Mouse (Mus musculus) mouse embryonic stem cell (cell line): Measurements from ENCODE around the gene Card6.

Experiments used
- in situ Hi-C, 2 experiments: fragments of 300-500 bp; cut with MboI; formaldehyde crosslinking; loops; 1 replicate in 1 of 2; 3 replicates in 1 of 2; pipeline ENCODE4 v1.14.3; 2019 to 2020; ENCODE audit warnings: low sequenced_read_pairs in 2 of 2, low pct_unique_long_range_greater_than_20kb in 1 of 2, mixed read lengths in 1 of 2; ENCODE audit not compliant: unreplicated experiment in 1 of 2

Card6 gene

DNA sequence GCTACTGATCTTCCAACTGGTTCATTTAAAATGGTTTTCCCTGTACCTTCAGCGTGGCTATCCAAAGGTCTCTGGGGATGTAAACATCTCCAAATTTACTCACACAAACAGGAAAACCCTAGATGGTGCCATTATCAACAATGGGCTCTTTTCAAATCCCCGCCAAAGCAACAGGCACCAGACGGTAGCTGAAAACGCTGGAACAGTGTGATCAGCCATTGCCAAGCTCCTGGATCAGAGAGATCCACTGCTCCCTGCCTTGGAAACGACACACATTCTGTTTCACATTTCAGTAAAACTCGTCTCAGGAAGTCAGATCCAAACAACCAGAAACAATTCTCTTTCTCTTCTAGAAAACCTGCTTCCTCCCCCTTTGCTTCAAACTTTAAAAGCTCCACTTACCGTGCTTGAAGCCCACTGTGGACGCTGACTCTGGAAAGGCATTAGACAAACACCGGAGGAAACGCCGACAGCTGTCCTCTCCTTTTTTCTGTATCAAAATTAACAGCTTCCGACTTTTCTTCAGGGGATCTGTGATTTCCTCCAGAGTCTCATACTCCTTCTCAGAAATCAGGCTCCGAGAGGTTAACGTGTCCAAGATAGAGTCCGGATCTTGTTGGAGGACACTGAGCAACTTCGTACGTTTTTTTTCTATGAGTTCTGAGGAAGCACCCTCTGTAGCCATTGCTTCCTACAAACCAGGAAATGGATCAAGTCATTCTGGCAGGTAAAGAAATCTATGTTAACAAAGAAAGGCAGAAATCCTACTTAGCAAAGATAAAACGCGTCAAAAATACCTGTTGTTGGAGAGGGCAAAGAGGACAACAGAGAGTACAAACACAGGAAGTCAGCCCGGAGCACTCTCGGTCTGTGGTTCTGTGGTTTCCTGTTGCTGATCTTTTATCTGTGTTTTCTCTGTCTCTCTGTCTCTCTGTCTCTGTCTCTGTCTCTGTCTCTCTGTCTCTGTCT is at the start of gene Card6:
TSS of gene Card6 (minus strand) at position 854 of the 969 bp plus-strand sequence.
- in situ Hi-C loops: loop anchor here in 1 of 2 experiments (25.0 kb wide), 1 partner anchor 1121 kb away; the partner anchor contains the start of genes AW549877 and Fbxo4

DNA sequence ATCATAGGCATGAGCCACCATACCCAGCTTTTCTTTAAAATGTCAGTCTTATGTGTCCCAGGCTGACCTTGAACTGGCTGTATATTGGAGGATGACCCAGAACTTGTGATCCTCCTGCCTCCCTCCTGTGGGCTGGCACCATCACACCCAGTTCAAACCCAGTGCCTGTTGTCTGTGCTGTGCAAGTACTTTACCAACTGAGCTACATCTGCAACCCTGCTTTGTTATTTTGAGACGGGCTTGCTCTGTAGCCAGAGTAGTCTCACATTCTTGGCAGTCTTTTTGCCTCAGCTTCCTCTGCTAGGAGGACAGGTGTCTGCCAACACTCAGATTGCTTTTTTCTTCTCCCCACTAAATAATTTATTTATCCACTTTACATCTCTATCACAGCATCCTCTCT is 49.0 kb upstream of the Card6 start:
- in situ Hi-C loops: no loop called here

DNA sequence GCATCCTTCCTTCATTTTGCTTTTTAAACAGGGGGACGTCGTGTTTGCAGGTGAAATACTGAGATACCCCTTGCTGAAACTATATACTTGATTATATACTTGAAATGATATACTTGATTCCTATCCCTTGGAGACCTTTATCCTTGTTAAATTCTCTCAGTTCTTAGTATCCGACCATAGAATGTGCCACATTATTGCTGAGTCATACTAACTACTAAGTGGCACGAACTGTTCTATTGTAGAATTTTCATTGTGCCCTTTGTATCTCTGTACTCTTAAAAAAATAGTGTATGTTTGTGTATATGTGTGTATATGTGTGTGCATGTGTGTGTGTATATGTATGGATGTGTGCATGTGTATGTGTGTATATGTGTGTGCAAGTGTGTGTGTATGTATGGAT is 48.0 kb upstream of the Card6 start:
- in situ Hi-C loops: no loop called here

DNA sequence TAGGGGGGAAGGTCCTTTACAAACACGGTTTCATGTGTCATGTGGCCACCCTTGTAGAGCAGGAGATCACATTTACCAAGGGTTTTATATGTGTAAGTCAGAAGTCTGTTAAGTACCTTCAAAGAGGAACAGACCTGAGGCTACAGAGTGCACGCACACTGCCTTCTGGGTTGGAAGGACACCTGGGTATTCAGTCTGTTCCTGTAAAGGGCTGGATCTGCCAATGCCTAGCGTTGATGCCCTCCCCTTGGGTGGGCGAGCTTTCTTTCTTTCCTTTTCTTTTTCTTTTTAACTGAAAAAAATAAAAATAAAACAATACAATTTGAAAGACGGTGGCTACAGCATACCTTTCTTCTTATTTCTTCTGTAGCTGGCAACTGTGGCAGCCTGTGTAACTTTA is 46.8 kb upstream of the Card6 start:
- in situ Hi-C loops: no loop called here

DNA sequence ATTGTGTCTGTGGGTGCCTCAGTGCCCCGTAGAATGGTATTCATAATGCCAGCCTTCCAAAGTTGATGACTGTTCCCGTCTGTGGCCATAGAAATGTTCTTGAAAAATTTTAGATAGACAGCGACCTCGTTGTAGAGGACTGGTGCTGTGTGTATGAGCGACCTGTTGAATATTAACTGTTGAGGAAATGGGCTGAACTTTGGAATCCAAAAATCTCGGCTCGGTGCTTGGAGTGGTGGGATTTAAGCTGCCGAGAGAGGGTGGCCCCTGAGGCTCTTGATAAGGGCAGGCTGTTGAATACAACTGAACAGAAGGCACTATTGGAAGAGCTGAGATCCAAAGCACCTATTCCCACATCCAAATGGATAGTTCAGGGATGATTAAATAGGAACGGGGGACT is 46.3 kb upstream of the Card6 start:
- in situ Hi-C loops: no loop called here

DNA sequence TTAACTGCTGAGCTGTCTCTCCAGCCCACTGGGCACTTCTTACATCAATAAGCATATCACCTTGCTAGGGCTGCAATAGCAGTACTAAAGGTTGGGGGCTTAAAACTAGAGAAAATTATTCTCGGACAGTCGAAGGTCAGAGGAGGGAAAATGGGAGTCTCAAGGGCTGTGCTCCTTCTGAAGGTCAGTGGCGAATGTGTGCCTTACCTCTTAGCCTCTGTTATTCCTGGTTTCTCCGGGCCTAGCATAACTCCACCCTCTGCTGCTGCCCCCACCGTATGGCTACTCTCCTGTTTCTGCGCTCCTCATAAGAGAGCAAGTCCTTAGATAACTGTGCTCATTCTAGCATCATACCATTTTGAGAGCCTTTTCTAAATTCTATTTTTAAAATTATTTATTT is 43.8 kb upstream of the Card6 start:
- in situ Hi-C loops: no loop called here

DNA sequence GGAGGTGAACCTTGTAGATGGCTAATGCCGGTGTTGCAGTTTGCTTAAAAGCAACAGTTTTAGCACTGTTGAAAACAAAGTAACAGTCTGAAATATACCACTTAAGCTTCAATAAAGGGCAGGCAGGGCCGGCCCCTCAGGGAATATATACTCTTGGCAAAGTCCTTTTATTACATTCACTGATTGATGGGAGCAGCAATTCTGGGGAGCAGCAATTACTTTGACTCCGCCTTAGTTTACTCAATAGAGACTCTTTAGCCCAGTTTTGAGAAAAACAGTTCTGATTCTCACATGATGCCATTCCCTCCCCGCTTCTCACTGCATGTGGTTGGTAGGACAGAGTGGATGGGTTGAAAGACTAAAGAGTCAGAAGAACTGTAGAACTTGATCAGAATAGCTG is 40.8 kb upstream of the Card6 start:
- in situ Hi-C loops: loop anchor here in 1 of 2 experiments (25.0 kb wide), 1 partner anchor 888 kb away; no protein-coding TSS in a partner anchor

DNA sequence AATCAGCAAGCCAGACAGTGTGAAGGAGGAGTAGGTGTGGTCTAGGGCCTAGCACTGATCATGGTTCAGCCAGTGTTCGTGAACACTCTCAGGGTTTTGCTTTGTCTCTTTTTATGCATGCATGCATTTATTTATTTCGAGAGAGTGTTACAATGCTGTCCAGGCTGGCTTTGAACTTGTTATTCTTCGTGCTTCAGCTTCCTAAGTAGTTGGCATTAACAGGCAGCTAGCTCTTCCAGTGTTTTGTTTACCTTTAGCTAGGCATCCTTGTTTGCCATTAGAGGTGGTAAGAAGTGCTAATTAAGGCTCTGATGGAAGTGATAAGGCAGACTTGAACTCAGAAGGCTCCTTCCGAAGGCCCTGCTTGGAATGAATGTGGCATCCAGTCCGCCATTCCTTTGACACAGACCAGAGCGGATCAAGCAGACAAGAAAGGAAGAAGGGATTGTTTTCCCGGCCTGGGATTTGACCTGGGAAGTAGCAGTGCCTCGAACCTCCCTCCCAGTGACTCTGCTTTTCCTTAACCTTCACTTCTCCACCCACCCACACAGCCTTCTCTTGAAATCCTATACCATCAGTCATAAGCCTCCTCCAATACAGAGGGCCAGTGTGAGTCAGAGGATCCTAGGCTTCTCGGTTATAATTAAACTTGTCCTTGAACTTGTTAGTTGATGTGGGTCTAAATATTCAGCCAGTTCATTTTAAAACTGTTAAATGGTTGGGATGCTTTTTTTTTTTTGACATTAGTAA is 37.0 kb upstream of the Card6 start:
- in situ Hi-C loops: loop anchor here in 1 of 2 experiments (25.0 kb wide), 1 partner anchor 892 kb away; no protein-coding TSS in a partner anchor

DNA sequence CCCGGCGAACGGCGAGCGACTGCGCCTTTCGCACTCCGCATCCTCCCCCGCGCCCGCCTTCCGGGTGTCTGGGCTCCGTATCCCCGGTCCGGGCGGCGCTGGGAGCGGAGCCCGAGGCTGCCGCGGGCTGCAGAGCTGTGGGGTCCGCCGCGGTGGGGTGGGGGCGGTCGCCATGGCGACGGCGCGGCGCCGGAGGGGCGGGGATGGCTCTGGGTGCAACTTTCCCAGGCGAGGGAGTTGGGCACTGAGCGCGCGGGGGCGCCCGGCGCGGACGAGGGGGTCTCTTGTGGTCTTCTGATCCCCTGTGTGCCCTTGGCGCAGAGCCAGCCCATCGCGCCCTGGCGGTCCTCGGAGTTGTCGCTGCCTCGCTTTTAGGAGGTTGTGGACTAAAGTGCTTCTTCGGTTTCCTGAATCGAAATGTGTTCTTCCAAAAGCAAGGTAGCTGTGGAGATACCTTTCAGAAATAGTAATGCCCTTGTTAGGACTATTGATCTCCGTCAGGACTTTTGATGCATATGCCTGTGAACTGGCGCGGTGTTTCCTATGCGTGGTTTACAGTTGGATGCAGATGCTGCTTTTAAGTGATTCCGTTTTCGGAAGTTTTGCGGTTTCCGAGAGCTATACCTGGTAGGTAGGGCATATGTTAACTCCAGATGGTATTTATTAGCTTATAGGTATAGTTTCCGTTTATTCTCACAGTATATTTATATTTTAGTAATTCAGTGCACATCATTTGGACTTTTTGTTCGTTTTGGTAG is 35.9 kb upstream of the Card6 start:
- in situ Hi-C loops: loop anchor here in 1 of 2 experiments (25.0 kb wide), 1 partner anchor 893 kb away; no protein-coding TSS in a partner anchor

DNA sequence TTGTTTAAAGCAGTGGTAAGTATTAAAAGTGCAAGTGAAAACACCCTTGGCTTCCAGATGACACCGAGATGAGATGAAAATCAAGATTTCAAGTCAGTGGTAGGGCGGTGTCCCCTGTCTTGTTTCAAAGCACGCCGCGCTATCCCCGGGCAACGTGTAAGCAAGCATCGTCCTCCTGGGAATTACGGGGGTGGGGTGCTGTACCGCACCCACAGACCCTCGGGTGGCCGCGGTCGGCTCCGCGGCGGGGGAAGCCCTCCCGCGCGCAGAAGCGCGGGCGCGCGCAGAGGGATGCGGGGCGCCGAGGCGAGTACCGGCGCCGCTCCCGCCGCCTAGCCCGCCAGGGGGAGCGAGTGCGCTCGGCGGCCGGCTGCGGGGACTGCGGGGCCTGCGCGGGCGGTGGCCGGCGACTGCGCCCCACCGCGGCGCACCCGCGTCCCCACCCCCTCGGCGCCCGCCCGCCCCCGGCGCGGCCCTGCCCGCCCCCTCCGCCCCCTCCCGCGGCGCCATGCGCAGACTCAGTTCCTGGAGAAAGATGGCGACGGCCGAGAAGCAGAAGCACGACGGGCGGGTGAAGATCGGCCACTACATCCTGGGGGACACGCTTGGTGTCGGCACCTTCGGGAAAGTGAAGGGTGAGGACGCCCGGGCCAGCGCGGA is 35.2 kb upstream of the Card6 start, which contains the start of gene Prkaa1:
TSS of gene Prkaa1 (plus strand) at position 501 of the 660 bp plus-strand sequence.
- in situ Hi-C loops: loop anchor here in 1 of 2 experiments (25.0 kb wide), 1 partner anchor 894 kb away; no protein-coding TSS in a partner anchor

DNA sequence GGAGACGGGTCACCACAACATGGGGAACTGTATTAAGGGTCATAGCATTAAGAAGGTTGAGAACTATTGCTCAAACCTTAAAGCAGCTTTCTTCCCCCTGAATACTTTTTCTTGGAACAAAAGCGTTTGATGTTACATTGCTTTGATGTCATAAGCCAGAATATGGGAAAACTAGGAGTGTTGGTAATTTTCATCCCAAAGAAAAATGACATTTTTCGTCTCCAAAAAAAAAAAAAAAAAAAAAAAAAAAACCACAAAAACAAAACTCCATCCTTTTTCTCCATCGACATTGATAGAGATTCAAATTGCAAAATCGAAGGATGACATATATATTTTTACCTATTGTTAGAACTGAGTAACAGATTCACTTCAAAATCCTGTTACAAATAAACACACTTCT is 34.4 kb upstream of the Card6 start:
- in situ Hi-C loops: loop anchor here in 1 of 2 experiments (25.0 kb wide), 1 partner anchor 895 kb away; no protein-coding TSS in a partner anchor

DNA sequence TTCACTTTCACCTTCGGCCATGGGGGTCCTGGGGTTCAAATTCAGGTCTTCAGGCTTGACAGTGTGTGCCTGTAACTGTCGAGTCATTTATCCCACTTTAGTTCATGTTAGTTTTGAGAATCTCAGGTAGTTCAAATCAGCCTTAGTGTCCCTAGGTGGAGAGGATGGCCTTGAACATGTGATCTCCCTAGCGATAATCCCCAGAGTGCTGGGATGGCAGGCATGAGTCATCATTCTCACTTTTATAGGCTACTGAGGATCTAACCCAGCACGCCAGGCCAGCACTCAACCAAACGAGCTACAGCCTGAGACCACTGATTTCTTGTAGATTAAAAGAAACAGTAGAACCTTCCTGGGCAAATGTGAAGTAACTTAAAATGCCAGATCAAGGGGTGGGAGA is 33.7 kb upstream of the Card6 start:
- in situ Hi-C loops: loop anchor here in 1 of 2 experiments (25.0 kb wide), 1 partner anchor 895 kb away; no protein-coding TSS in a partner anchor

DNA sequence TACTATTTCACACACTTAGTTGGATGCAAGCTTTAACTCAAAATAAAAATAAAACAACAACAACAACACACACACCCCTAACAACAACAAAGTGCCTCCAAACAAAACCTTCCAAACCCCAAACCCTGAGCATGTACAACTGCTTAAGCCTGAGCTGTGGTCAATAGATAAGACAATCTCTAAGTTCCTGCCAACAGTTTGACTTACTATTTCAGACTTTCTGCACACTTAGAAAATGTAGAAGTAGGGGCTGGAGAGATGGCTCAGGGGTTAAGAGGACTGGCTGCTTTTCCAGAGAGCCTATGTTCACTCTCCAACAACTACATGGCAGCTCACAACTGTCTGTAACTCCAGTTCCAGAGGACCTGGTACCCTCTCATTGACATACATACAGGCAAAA is 32.0 kb upstream of the Card6 start:
- in situ Hi-C loops: loop anchor here in 1 of 2 experiments (25.0 kb wide), 1 partner anchor 897 kb away; no protein-coding TSS in a partner anchor

DNA sequence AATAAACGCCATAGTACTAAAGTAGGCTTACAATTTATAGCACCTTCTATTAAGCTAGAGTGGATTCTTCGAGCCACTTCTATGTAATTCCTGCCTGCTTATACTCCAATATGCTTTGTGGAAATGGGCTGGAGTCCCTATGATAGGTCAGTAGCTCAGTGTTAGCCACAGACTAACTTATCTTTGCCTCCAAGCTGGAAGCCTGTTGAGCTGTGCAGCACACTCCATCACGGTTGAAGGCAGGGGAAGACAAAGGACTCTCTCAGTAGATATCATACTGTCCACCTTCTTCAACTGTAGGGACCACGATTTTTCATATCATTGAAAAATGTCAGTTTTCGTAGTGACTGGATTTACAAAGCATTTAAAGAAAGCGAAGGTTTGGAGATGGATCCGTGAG is 31.5 kb upstream of the Card6 start:
- in situ Hi-C loops: loop anchor here in 1 of 2 experiments (25.0 kb wide), 1 partner anchor 897 kb away; no protein-coding TSS in a partner anchor

DNA sequence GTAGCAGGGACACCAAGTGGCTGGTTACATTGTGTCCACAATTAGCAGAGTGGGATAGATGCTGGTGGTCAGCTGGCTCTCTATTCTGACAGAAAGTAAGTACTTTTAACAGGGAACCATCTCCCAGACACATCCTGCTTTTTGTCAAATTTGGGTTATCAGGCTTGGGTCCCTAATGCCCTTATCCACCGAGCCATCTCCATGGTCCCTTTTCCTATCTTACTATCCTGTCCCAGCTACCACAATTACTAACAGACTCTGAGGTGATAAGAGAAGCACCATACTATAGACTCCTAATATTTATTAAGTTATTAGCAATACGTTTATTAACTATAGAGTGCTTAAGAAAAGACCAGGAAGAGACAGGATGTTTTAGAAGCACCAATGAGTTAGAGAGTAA is 31.0 kb upstream of the Card6 start:
- in situ Hi-C loops: loop anchor here in 1 of 2 experiments (25.0 kb wide), 1 partner anchor 898 kb away; no protein-coding TSS in a partner anchor

DNA sequence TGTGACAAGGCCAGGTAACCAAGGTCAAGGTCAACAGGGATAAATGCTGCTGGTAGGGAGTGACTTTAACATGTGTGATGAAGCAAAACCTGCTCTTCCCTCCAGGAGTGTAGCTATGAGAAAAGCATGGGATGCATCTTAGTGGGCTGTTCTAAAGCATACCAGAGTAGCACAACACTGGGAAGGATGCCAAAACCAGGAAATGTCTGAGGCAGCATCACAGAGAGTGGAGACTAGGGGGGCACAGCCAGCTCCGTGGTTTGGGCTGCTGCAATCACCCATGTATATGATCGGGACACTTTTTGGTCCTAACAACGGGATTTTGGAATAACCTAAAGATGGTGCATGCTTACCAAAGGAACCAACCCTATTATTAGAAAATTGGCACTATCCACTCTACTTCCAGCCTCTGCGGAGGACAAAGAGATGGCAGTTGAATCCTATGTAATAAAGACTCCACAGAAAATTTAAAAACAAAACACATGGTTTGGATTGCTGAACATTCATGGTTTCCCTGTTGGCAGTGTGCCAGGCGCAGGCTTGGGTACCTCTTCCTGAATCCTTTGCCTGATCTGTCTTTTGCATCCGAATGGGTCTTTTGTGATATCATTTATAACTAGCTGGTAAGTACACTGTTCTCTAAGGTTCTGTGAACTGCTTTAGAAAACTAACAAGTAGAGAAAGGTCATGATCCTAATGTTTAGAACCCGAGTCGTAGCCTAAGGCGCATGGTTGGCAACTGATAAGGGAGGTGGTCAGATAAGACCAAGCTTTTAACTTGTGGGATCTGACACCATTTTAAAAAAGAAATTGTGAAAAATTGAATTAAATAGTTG is 29.9 kb upstream of the Card6 start:
- in situ Hi-C loops: loop anchor here in 1 of 2 experiments (25.0 kb wide), 1 partner anchor 899 kb away; no protein-coding TSS in a partner anchor
